Mouse (Mus musculus) frontal cortex, postnatal 25 days (tissue): ENCODE data around the gene Vmn1r94.
"Not testable (repeated sequence)": the region's sequence is repeated elsewhere in the genome, so short reads cannot be mapped to it uniquely, and the experiment has no call there.

Experiments
- DNase-seq, 2 experiments: peaks; one replicate each; pipeline ENCODE4 v3.0.0; 2022; ENCODE audit warnings: low spot score in 2 of 2

The Vmn1r94 gene

GRCm38 (mm10) chr7:20168277-20168676 lies at the start of gene Vmn1r94:
Gene Vmn1r94 (minus strand): TSS chr7:20168377.
- DNase-seq = not testable (repeated sequence)

DNA sequence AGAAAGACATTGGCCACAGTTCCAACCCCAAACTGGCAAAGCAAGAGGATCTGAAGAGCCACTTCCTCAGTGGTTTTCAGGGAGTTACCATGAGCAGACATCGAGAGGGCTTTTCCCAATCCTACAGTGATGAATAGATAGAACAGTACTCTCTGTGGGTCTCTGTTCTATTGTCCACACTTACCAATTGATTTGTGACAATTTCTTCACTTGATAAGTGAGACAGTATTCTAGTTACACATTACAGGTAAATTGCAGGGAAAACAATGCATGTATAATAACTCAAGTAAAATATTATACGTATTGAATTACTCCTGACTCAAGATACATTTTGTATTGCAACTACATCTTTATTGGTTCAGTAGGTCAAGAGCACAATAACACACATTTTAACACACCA lies 37.3 kb upstream of the Vmn1r94 start, which contains the start of gene Gm6164:
Gene Gm6164, minus strand, starts transcription at position 101 of the 400 bp plus-strand sequence.
- DNase-seq = not testable (repeated sequence)

- not testable (repeated sequence) for DNase-seq
Measured at GRCm38 (mm10) chr7:20193410-20193809, 25.2 kb upstream of the Vmn1r94 start, which contains the start of gene Vmn1r95. Gene Vmn1r95 (plus strand): TSS chr7:20193710.

GRCm38 (mm10) chr7:20138988-20139387 lies 29.2 kb downstream of the Vmn1r94 start, which contains the start of gene Vmn1r93:
Gene Vmn1r93 (minus strand): TSS chr7:20139088.
- DNase-seq = not testable (repeated sequence)

DNA sequence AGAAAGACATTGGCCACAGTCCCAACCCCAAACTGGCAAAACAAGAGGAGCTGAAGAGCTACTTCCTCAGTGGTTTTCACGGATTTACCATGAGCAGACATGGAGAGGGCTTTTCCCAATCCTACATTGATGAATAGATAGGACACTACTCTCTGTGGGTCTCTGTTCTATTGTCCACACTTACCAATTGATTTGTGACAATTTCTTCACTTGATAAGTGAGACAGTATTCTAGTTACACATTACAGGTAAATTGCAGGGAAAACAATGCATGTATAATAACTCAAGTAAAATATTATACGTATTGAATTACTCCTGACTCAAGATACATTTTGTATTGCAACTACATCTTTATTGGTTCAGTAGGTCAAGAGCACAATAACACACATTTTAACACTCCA lies 45.7 kb downstream of the Vmn1r94 start, which contains the start of gene Gm16442:
Gene Gm16442, minus strand, starts transcription at position 101 of the 400 bp plus-strand sequence.
- not testable (repeated sequence) for DNase-seq
